Comparison of ENCODE assay signal across 9 mouse cellular contexts in genomic region chr6:32460400-32460799, GRCm38 (mm10).
DNase-seq lines count a peak whose midpoint lies in the region; ATAC-seq and TF ChIP-seq lines count a peak whose summit lies in the region.
"Had no signal": no experiment of that assay in that cellular context is flagged by ENCODE, and none has a peak within 500 bp of the region (broad histone marks: within the 10 kb centered on the region; RNA-seq: fewer than 3 reads in every experiment).

No protein-coding gene starts in this region.

- no peak overlapping the region for H3K4me2 ChIP-seq in kidney, embryonic 15.5 days
- peak overlapping the region; percentile 16 for H3K4me2 ChIP-seq in heart, embryonic 16.5 days (ENCODE audit: low read depth, low read length)

- ATAC-seq in kidney, embryonic 15.5 days (replicated peaks; ENCODE audit: low FRiP score) = no peak
- ATAC-seq in heart, embryonic 16.5 days (replicated peaks; ENCODE audit: extremely low read depth, insufficient read depth, low FRiP score) = 0 out of 2 replicates have a peak, but pooled peaks have one; percentile 7
- no peak for ATAC-seq in cerebellum, adult (ENCODE audit: insufficient number of reproducible peaks, low FRiP score, low TSS enrichment)

- H3K9ac ChIP-seq in kidney, embryonic 15.5 days = no peak overlapping the region
- no peak overlapping the region for H3K9ac ChIP-seq in heart, embryonic 16.5 days (ENCODE audit: low read length)

- TF ChIP-seq CTCF in small intestine, adult 2 months (IDR thresholded peaks at IDR 0.05; ENCODE audit: extremely low read depth, insufficient read length, insufficient replicate concordance, low read depth, low read length) = no peak

- no peaks in the 10 kb centered on the region for H3K36me3 ChIP-seq in kidney, embryonic 15.5 days
- no peaks in the 10 kb centered on the region for H3K36me3 ChIP-seq in heart, embryonic 16.5 days (ENCODE audit: control insufficient read depth, insufficient read depth)
- no peaks in the 10 kb centered on the region for H3K36me3 ChIP-seq in small intestine, adult 2 months (ENCODE audit: control insufficient read depth, insufficient read depth, low read length)

- H3K27ac ChIP-seq in kidney, embryonic 15.5 days = no peak overlapping the region
- peak overlapping the region; percentile 44; the same call in 1 of the 2 replicates for H3K27ac ChIP-seq in heart, embryonic 16.5 days (ENCODE audit: low read length)
- H3K27ac ChIP-seq in small intestine, adult 2 months (ENCODE audit: insufficient read depth, low read depth, low read length) = peak overlapping the region; percentile 25

- 0 out of 2 replicates have a peak, but pooled peaks cover 7% of the 10 kb centered on the region for H3K4me1 ChIP-seq in kidney, embryonic 15.5 days
- peaks cover 24% of the 10 kb centered on the region for H3K4me1 ChIP-seq in heart, embryonic 16.5 days (ENCODE audit: control insufficient read depth, insufficient read depth, low read length)
- H3K4me1 ChIP-seq in small intestine, adult 2 months (ENCODE audit: control insufficient read depth, insufficient read depth, insufficient read length, low read length) = no peaks in the 10 kb centered on the region

- no peak for TF ChIP-seq POLR2A in small intestine, adult 2 months (IDR thresholded peaks at IDR 0.05; ENCODE audit: low read depth, low read length)

- 59% methylated on average over 8 of the region's 8 CpGs for WGBS in kidney, embryonic 15.5 days
- WGBS in heart, embryonic 16.5 days = 42% methylated on average over 8 of the region's 8 CpGs
- 61% methylated on average over 8 of the region's 8 CpGs for whole genome bisulfite sequencing in small intestine, adult 2 months

- H3K27me3 ChIP-seq in kidney, embryonic 15.5 days = no peaks in the 10 kb centered on the region
- no peaks in the 10 kb centered on the region for H3K27me3 ChIP-seq in heart, embryonic 16.5 days (ENCODE audit: control insufficient read depth, insufficient read depth, low read length)
- H3K27me3 ChIP-seq in small intestine, adult 2 months (ENCODE audit: control insufficient read depth, insufficient read depth, low read length) = no peaks in the 10 kb centered on the region

- no peaks in the 10 kb centered on the region for H3K9me3 ChIP-seq in kidney, embryonic 15.5 days (replicated peaks)
- no peaks in the 10 kb centered on the region; the same call in 1 of the 2 replicates for H3K9me3 ChIP-seq in heart, embryonic 16.5 days (replicated peaks; ENCODE audit: control insufficient read depth, low read length)

- H3K4me3 ChIP-seq in kidney, embryonic 15.5 days (replicated peaks) = no peak overlapping the region
- no peak overlapping the region for H3K4me3 ChIP-seq in heart, embryonic 16.5 days (ENCODE audit: low read length)
- H3K4me3 ChIP-seq in small intestine, adult 2 months (ENCODE audit: low read depth, low read length) = no peak overlapping the region

- peak; percentile 18 for DNase-seq in kidney, adult 18-20 months
- peak; percentile 41 to 60 for DNase-seq in kidney, postnatal 36 days
- no peak for DNase-seq in layer of hippocampus, postnatal 36 days
- no peak for DNase-seq in right cerebral cortex, postnatal 10 days (ENCODE audit: low spot score in 2 of 2)
- DNase-seq: thymus, postnatal 14 days had no signal

Comparison
In these comparisons a context has a peak if more than half of its experiments do, and no peak if none do; other contexts are left out.
1. DNase-seq: peak in kidney, adult 18-20 months (single experiment) and kidney, postnatal 36 days (2 of 2); none in layer of hippocampus, postnatal 36 days (0 of 2) and right cerebral cortex, postnatal 10 days (0 of 2).